Mouse (Mus musculus) limb, embryonic 13.5 days (tissue): ENCODE measurements around the gene Greb1. TPM values are rescaled to one million over a fixed set of nuclear protein-coding genes. Genes with fewer than 3 reads are reported as not detected.
A peak's percentile ranks its signal among the peaks of the same experiment; 100 is the strongest.

Experiments used
- ATAC-seq: fragments of 200-750 bp; cut with Nextera tagmentation; 2 replicates; pipeline ENCODE4 v1.8.0; 2017; ENCODE audit warnings: low read depth, moderate number of reproducible peaks, moderate TSS enrichment; ENCODE audit not compliant: low FRiP score
- H3K27ac ChIP-seq: fragments of 300-500 bp; sonication (generic); 2 replicates; pipeline ENCODE4 v1.5.1; 2015; ENCODE audit warnings: inconsistent platforms, mild to moderate bottlenecking, moderate library complexity
- H3K27me3 ChIP-seq: fragments of 300-500 bp; sonication (generic); 2 replicates; pipeline ENCODE4 v1.6.1; 2015; ENCODE audit warnings: mild to moderate bottlenecking, inconsistent platforms
- H3K36me3 ChIP-seq: fragments of 300-500 bp; sonication (generic); 2 replicates; pipeline ENCODE4 v1.6.1; 2015; ENCODE audit warnings: inconsistent platforms, mild to moderate bottlenecking, moderate library complexity
- H3K4me1 ChIP-seq: fragments of 300-500 bp; sonication (generic); 2 replicates; pipeline ENCODE4 v1.6.1; 2015; ENCODE audit warnings: inconsistent platforms
- H3K4me2 ChIP-seq: fragments of 300-500 bp; sonication (generic); replicated peaks from 2 replicates; pipeline ENCODE4 v1.6.1; 2015; ENCODE audit warnings: inconsistent platforms, mild to moderate bottlenecking, moderate library complexity
- H3K4me3 ChIP-seq: fragments of 300-500 bp; sonication (generic); 2 replicates; pipeline ENCODE4 v1.5.1; 2015; ENCODE audit warnings: moderate library complexity, mild to moderate bottlenecking, inconsistent platforms
- H3K9ac ChIP-seq: fragments of 300-500 bp; sonication (generic); 2 replicates; pipeline ENCODE4 v1.6.1; 2015; ENCODE audit warnings: mild to moderate bottlenecking, inconsistent platforms
- H3K9me3 ChIP-seq: fragments of 300-500 bp; sonication (generic); 2 replicates; pipeline ENCODE4 v1.6.1; 2016; ENCODE audit warnings: inconsistent platforms
- WGBS: fragments of 180-500 bp; shearing (Covaris S2); methylation state at CpG from one replicate; pipeline ENCODE4 v1.1.7; 2015; 5-methylcytosine and 5-hydroxymethylcytosine counted together
- polyA plus RNA-seq: library from polyadenylated mRNA; unstranded; fragments of >200 nt; fragmentation: Nextera tagmentation; extraction: Ambion mirVana; gene quantifications from 2 replicates; pipeline ENCODE4 v1.2.1, GENCODE M21; 2015

Greb1 gene
- polyA plus RNA-seq, 1 experiment from 2014 or later, result 2.8 TPM

DNA sequence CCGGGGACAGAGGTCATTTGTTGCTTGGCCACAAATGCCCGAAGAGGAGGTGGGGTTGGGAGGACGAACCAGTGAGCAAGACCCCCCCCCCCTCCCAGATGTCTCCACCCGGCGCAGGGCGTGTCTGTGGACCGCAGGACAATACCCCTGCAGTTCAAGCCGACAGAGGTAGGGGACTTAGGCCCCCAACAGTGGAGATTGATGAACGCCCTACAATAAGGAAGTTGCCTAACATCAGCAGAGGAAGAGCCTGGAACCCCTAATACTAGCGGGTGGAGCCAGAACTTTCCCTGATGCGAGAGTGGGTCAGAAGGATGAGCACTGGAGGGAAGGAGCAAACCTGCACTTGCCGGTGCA, 251 bp upstream of the Greb1 start:
- H3K27me3 ChIP-seq, result peaks cover 27% of the 10 kb centered on the region
- H3K27ac ChIP-seq, result no peak overlapping the region
- no peaks in the 10 kb centered on the region for H3K9me3 ChIP-seq
- peak overlapping the region; percentile 56 for H3K4me3 ChIP-seq
- ATAC-seq, result peak; percentile 45; the same call in 1 of the 2 replicates
- 1% methylated on average over 11 of the region's 12 CpGs for WGBS
- H3K4me2 ChIP-seq, result peak overlapping the region; percentile 97
- H3K4me1 ChIP-seq, result peaks cover 26% of the 10 kb centered on the region
- H3K36me3 ChIP-seq, result no peaks in the 10 kb centered on the region
- peak overlapping the region; percentile 68 for H3K9ac ChIP-seq

DNA sequence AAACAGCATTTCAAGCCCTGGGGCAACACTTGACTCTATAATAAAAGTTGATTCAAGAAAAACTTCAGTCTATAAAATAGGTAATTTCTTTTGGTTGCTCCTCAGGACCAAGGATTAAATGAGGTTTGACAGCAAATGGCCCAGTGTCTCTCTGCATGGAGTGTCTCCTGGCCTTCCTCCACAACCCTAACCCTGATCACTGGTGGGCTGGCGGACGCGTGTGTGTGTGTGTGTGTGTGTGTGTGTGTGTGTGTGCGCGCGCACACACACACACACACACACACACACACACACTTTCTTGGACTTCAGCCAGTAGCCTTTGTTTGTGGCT, 793 bp downstream of the Greb1 start:
- Histone ChIP-seq H3K4me2 (peak overlapping the region; percentile 97), H3K9ac (peak overlapping the region; percentile 68; the same call in 1 of the 2 replicates), H3K36me3 (no peaks in the 10 kb centered on the region), H3K27ac (no peak overlapping the region), H3K4me1 (peaks cover 26% of the 10 kb centered on the region), H3K9me3 (no peaks in the 10 kb centered on the region), H3K27me3 (peaks cover 23% of the 10 kb centered on the region), H3K4me3 (peak overlapping the region; percentile 56)
- 0% methylated on average over 5 of the region's 6 CpGs for WGBS
- peak; percentile 16; the same call in 1 of the 2 replicates for ATAC-seq

DNA sequence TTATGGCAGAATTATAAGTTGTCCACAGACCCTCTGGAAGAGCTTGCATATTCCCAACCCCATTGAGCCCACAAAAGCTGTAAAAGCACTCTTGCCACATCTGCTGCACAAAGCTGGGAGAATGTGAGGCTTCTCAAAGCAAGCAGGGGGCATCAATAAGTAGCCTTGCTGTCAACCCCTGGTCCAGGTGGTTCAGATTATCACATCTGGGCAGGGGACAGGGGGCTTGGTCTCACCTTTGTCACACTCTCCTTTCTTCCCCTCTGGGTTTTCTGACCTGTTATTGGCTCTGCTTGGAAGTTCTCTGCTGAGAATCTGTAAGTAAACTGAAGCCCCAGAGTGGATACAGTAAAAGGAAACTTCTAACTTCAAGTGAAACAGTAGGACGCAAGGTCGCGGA, 1.8 kb downstream of the Greb1 start:
- H3K9ac ChIP-seq, result no peak overlapping the region
- no peak overlapping the region for H3K4me3 ChIP-seq
- H3K36me3 ChIP-seq, result no peaks in the 10 kb centered on the region
- H3K9me3 ChIP-seq, result no peaks in the 10 kb centered on the region
- peak overlapping the region; percentile 97; the same call in 1 of the 2 replicates for H3K4me2 ChIP-seq
- no peak overlapping the region for H3K27ac ChIP-seq
- no peak for ATAC-seq
- peaks cover 20% of the 10 kb centered on the region for H3K27me3 ChIP-seq
- peaks cover 26% of the 10 kb centered on the region for H3K4me1 ChIP-seq
- 22% methylated on average over 3 of the region's 3 CpGs for WGBS

DNA sequence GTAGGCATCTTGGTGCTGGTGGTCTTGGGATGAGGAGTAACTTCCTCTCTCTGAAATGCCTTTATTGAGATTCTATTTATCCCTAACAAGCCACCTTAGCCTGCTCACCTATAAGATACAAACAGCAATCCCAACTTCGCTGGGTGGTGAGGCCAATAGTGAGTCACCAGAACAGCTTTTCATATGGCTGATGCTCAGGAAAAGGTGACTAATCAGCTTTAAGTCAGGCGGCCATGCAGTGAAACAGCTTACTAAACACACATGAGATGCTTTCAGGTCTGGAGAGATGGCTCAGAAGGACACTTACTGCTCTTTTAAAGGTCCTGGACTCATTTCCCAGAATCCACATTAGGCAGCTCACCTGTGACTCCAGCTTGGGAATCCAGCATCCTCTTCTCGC, 4.9 kb downstream of the Greb1 start:
- H3K4me2 ChIP-seq, result no peak overlapping the region
- H3K27me3 ChIP-seq, result peaks cover 8% of the 10 kb centered on the region
- ATAC-seq, result no peak
- no peak overlapping the region for H3K27ac ChIP-seq
- 82% methylated on average over 3 of the region's 3 CpGs for WGBS
- no peak overlapping the region for H3K9ac ChIP-seq
- no peaks in the 10 kb centered on the region for H3K9me3 ChIP-seq
- peaks cover 19% of the 10 kb centered on the region for H3K4me1 ChIP-seq
- no peaks in the 10 kb centered on the region for H3K36me3 ChIP-seq
- H3K4me3 ChIP-seq, result no peak overlapping the region

DNA sequence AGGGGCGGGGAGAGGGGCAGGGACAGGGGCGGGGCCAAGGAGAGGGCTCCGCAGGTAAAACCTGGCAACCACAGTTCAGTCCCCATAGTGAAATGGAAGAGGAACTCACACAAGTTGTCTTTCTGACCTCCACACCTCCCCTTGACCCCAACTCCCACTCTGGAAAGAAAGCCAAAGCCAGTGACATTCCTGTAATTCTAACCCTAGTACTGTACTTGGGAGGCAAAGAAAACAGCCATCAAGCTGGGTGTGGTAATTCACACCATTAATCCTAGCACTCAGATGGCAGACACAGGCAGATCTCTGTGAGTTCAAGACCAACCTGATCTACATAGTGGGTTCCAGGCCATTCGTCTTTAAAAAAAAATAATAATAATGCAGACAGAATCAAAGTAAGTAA, 7.3 kb downstream of the Greb1 start:
- no peaks in the 10 kb centered on the region for H3K36me3 ChIP-seq
- no peaks in the 10 kb centered on the region for H3K9me3 ChIP-seq
- H3K27ac ChIP-seq, result no peak overlapping the region
- no peak overlapping the region for H3K9ac ChIP-seq
- no peak overlapping the region for H3K4me2 ChIP-seq
- ATAC-seq, result no peak
- H3K27me3 ChIP-seq, result peaks cover 4% of the 10 kb centered on the region; the same call in 1 of the 2 replicates
- WGBS, result 67% methylated on average over 4 of the region's 4 CpGs
- no peaks in the 10 kb centered on the region for H3K4me1 ChIP-seq
- H3K4me3 ChIP-seq, result no peak overlapping the region

DNA sequence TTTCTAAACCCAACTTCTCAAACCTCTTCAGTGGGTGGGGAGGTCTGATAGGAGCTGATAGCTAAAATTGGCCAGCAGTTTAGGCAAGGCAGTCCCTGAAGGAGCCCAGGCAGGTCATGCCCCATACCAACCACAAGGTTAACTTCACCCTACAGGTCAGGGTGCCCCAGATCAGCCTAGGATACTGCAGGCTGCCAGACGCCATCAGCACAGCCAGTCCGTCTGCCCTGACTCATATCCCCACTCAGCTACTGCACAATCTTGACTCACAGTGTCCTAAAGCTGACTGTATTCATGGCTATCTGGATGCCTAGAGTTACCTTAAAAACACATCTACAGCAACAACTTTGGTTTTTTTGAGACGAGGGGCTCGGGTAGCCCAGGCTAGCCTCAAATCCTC, 10.2 kb downstream of the Greb1 start:
- Histone ChIP-seq H3K4me1 (no peaks in the 10 kb centered on the region), H3K4me2 (no peak overlapping the region), H3K27ac (no peak overlapping the region), H3K36me3 (no peaks in the 10 kb centered on the region), H3K27me3 (no peaks in the 10 kb centered on the region), H3K9ac (no peak overlapping the region), H3K9me3 (no peaks in the 10 kb centered on the region), H3K4me3 (no peak overlapping the region)
- WGBS, result 69% methylated on average over 4 of the region's 4 CpGs
- ATAC-seq, result no peak

DNA sequence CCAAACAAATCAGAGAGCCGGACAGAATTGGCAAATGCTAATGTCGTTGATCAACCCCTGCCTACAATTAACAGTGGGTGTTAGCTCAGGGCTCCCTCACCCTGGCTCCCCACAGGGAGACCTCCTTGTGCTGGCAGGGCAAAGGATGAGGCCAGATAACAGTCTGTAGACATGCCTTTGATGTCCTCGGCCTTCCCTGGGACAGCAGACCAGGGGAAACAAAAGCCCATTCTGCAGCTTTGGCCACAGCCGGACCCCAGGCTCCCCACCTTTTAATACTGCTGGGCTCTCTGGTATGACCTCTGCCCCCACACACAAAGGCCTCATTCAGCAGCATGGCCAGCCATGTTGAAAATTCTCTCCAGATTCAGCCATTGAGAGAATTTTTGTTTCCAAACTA, 10.9 kb downstream of the Greb1 start:
- Histone ChIP-seq H3K9me3 (no peaks in the 10 kb centered on the region), H3K4me3 (no peak overlapping the region), H3K4me1 (no peaks in the 10 kb centered on the region), H3K36me3 (no peaks in the 10 kb centered on the region), H3K4me2 (no peak overlapping the region), H3K27ac (no peak overlapping the region), H3K9ac (no peak overlapping the region), H3K27me3 (no peaks in the 10 kb centered on the region)
- no peak for ATAC-seq
- 22% methylated on average over 4 of the region's 4 CpGs for WGBS

DNA sequence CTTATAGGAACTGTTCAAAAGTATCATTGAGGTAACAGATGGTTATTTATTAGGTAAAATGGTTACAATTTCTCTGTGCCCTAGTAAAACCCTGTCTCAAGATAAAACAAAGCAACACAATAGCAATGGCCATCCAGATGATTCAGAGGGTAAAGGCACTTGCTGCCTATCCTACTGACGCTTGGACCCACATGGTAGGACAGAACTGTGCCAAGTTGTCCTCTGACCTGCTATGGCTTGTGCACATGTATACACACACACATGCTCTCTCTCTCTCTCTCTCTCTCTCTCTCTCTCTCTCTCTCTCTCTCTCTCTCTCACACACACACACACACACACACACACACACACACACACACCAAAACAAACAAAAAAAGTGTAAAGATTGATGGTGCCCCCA, 11.5 kb downstream of the Greb1 start:
- 65% methylated on average over 1 of the region's 1 CpGs for WGBS
- ATAC-seq, result no peak
- Histone ChIP-seq H3K4me2 (no peak overlapping the region), H3K4me3 (no peak overlapping the region), H3K9ac (no peak overlapping the region), H3K27ac (no peak overlapping the region), H3K4me1 (no peaks in the 10 kb centered on the region), H3K36me3 (no peaks in the 10 kb centered on the region), H3K9me3 (no peaks in the 10 kb centered on the region), H3K27me3 (no peaks in the 10 kb centered on the region)

DNA sequence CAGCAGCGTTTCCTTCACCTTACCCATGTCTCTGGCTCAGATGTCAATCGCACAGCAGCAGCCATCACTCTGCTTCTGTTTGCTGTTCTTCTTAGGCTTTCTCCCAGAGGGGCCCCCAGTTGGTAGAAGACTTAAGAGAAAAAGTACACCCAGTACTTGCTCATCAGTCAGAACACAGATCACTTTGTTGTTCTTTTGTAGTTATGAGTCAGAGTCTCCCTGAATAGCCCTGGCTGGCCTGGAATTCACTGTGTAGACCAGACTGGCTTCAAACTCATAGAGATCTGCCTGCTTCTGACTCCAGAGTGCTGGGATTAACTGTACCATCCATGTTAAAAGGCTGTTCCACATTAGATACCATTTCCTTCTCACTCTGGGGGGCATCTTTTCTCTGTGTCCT, 12.1 kb downstream of the Greb1 start:
- Histone ChIP-seq H3K9ac (no peak overlapping the region), H3K4me2 (no peak overlapping the region), H3K4me1 (no peaks in the 10 kb centered on the region), H3K36me3 (no peaks in the 10 kb centered on the region), H3K9me3 (no peaks in the 10 kb centered on the region), H3K4me3 (no peak overlapping the region), H3K27ac (no peak overlapping the region), H3K27me3 (no peaks in the 10 kb centered on the region)
- 77% methylated on average over 2 of the region's 2 CpGs for WGBS
- ATAC-seq, result no peak

DNA sequence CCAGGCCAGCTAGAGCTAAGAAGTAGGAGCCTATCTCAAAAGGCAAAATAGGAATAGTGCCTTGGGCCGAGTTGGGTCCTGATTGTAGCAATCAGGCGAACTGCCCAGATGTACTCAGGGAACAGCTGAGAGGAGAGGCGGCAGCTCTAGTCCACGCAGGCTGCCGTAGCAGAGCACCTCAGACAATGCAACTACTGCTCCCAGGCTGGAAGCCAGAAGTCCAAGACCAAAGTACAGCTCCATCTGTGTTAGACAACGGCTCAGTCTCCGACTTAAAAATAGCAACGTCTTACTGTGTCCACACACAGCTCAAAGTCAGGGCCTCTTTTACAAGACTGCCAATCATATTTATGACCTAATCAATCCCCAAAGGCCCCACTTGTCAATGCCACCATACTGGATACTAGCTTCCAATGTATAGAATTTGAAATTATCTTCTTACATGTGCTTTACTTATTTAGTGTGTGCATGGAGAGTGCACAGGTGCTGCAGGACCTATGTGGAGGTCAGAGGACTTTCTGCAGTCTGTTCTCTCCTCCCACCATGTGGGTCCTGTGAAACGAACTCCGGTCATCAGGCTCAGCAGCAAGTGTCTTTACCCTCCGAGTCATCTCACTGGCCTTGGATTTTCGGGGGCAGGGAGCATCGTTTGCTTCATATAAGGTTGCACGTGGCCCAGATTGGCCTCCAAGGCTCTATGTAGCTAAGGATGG, 19.5 kb downstream of the Greb1 start:
- Histone ChIP-seq H3K36me3 (no peaks in the 10 kb centered on the region), H3K9ac (no peak overlapping the region), H3K27ac (no peak overlapping the region), H3K9me3 (no peaks in the 10 kb centered on the region), H3K4me2 (no peak overlapping the region), H3K27me3 (no peaks in the 10 kb centered on the region), H3K4me3 (no peak overlapping the region), H3K4me1 (no peaks in the 10 kb centered on the region)
- no peak for ATAC-seq
- WGBS, result 75% methylated on average over 14 of the region's 14 CpGs

DNA sequence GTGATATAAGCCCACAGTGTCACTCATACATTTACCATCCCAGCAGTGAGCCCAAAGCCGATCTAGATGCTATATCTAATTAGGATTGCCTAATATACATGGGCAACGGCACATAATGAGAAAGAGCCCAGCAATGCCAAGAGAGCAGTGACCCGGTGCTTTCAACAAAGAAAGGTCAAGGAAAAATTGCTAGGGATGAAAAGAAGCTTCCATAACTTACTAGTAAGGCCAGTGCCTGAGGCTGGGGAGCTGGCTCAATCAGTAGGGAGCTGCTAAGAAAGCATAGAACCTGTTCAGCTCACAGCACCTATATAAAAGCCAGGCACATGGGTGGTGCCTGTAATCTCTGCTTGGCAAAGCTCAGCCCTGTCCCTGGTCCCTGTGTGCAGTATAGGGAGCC, 20.4 kb downstream of the Greb1 start:
- Histone ChIP-seq H3K27me3 (no peaks in the 10 kb centered on the region), H3K9me3 (no peaks in the 10 kb centered on the region), H3K9ac (no peak overlapping the region), H3K4me3 (no peak overlapping the region), H3K4me1 (no peaks in the 10 kb centered on the region), H3K27ac (no peak overlapping the region), H3K4me2 (no peak overlapping the region), H3K36me3 (no peaks in the 10 kb centered on the region)
- 92% methylated on average over 3 of the region's 3 CpGs for WGBS
- no peak for ATAC-seq

DNA sequence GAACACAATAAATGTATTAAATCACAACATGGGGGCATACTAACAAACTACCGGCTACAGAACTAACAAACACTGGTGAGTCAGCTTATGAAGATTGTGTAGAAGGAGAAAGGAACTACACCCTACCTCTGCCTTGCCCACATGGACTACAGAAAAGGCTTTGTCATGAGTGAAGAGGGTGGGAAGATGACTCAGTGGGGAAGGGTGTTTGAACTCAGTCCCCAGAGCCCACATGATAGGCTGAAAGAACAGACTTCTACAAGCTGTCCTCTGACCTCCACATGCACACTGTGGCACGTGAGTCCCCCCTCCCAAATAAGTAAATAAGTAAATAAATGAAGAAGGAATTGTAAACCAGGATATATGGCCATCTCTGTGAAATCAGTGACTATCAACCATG, 21.5 kb downstream of the Greb1 start:
- H3K36me3 ChIP-seq, result no peaks in the 10 kb centered on the region
- H3K4me3 ChIP-seq, result no peak overlapping the region
- H3K4me1 ChIP-seq, result no peaks in the 10 kb centered on the region
- H3K27ac ChIP-seq, result no peak overlapping the region
- H3K9me3 ChIP-seq, result no peaks in the 10 kb centered on the region
- WGBS, result 84% methylated on average over 2 of the region's 2 CpGs
- ATAC-seq, result no peak
- H3K9ac ChIP-seq, result no peak overlapping the region
- no peaks in the 10 kb centered on the region for H3K27me3 ChIP-seq
- no peak overlapping the region for H3K4me2 ChIP-seq

DNA sequence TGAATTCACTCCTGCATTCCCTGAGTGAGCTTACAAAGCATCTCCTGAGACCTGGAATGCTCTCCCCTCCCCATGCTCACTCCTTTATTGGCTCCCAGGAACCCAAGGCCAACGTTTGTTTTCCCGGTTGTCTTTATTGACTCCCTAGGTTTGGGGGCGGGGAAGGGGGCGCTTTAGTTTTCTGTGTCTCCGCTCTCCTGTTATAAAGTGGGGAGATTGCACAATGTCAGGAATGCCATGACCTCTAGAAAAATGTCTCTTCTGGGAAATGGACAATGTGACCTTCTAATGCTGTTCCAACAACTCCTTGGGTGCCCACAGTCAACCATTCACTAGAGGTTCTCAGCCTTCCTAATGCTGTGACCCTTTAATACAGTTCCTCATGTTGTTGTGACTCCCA, 22.2 kb downstream of the Greb1 start:
- WGBS, result 73% methylated on average over 5 of the region's 5 CpGs
- no peak overlapping the region for H3K4me3 ChIP-seq
- H3K36me3 ChIP-seq, result no peaks in the 10 kb centered on the region
- no peaks in the 10 kb centered on the region for H3K4me1 ChIP-seq
- no peak overlapping the region for H3K9ac ChIP-seq
- no peaks in the 10 kb centered on the region for H3K27me3 ChIP-seq
- no peak overlapping the region for H3K27ac ChIP-seq
- no peak overlapping the region for H3K4me2 ChIP-seq
- ATAC-seq, result no peak
- H3K9me3 ChIP-seq, result no peaks in the 10 kb centered on the region
